Mouse (Mus musculus) ES-Bruce4 (cell line): ENCODE results near the gene Pik3c2b.

Source experiments
- EP300 ChIP-seq: IDR thresholded peaks from 2 replicates; pipeline ENCODE4 v1.6.1; 2011; ENCODE audit warnings: low read depth, low read length; ENCODE audit not compliant: insufficient read depth
- POLR2A ChIP-seq: IDR thresholded peaks from one replicate; pipeline ENCODE4 v1.8.1; 2011; ENCODE audit warnings: low read length; ENCODE audit not compliant: insufficient read depth

- TF ChIP-seq POLR2A = no peak
- TF ChIP-seq EP300 = no peak
Observed at GRCm38 (mm10) chr1:133076681-133077514, 31.4 kb downstream of the Pik3c2b start.
